ENCODE assay signal across 8 mouse cellular contexts in the genomic region with DNA sequence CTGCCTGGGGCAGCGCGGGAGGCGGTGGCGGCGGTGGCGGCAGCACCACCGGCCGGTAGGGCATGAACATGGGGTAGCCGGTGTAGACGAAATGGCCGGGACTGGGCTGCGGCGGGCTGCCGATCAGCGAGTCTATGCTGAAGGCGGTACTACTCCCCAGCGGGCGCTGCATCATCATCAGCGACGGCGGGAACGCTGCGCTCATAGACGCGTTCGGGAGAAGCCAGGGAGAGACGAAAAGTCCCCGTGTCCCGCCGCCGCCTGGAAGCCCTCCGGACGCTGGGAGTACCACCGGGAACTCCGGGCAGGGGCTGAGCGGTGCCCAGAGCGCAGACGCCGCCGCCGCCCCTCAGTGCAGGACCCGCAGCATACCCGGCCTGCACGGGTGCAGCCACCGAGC. TPM values are rescaled to one million over a fixed set of nuclear protein-coding genes. Genes with fewer than 3 reads are reported as not detected.
A peak's percentile ranks its signal among the peaks of the same experiment; 100 is the strongest.
DNase-seq lines count a peak whose midpoint lies in the region; ATAC-seq and TF ChIP-seq lines count a peak whose summit lies in the region.

No protein-coding gene starts in this region.

- CTCF ChIA-PET in Patski (lab: Charles Lee), result no interaction called here

- peak overlapping the region; percentile 53 for H3K4me3 ChIP-seq in heart, embryonic 16.5 days (ENCODE audit: low read length)
- peak overlapping the region; percentile 63 for H3K4me3 ChIP-seq in midbrain, embryonic 10.5 days

- no peak for TF ChIP-seq CTCF in Patski (IDR thresholded peaks at IDR 0.05)

- peaks cover 14% of the 10 kb centered on the region; the same call in 1 of the 2 replicates for H3K4me1 ChIP-seq in heart, embryonic 16.5 days (ENCODE audit: control insufficient read depth, insufficient read depth, low read length)
- H3K4me1 ChIP-seq in midbrain, embryonic 10.5 days, result peaks cover 92% of the 10 kb centered on the region

- in situ Hi-C loops in Patski (cut with MboI; ENCODE audit: low pct_unique_long_range_greater_than_20kb), result loop anchor here (5.0 kb wide), 2 partner anchors 158 to 288 kb away; no protein-coding TSS in a partner anchor

- DNase-seq in heart, adult 11 months, result no peak
- no peak for DNase-seq in Patski (ENCODE audit: low read depth, low spot score)
- no peak for DNase-seq in midbrain, embryonic 10.5 days (ENCODE audit: low spot score)
- no peak for DNase-seq in gastrocnemius, postnatal 36 days
- DNase-seq in ovary, postnatal 10 days (ENCODE audit: low spot score), result no peak
- no peak for DNase-seq in urinary bladder, postnatal 36 days (ENCODE audit: low spot score in 2 of 2)

- ATAC-seq in heart, embryonic 16.5 days (replicated peaks; ENCODE audit: extremely low read depth, insufficient read depth, low FRiP score), result no peak; the same call in 1 of the 2 replicates
- peak; percentile 4 for ATAC-seq in Patski
- 0 out of 2 replicates have a peak, but pooled peaks have one; percentile 3 for ATAC-seq in granulocyte monocyte progenitor cell, adult 5-6 weeks (replicated peaks; ENCODE audit: poor library complexity, severe bottlenecking)

- H3K36me3 ChIP-seq in heart, embryonic 16.5 days (ENCODE audit: control insufficient read depth, insufficient read depth), result no peaks in the 10 kb centered on the region
- H3K36me3 ChIP-seq in midbrain, embryonic 10.5 days, result no peaks in the 10 kb centered on the region

- H3K27me3 ChIP-seq in heart, embryonic 16.5 days (ENCODE audit: control insufficient read depth, insufficient read depth, low read length), result peaks cover 88% of the 10 kb centered on the region
- peaks cover 8% of the 10 kb centered on the region for H3K27me3 ChIP-seq in Patski
- H3K27me3 ChIP-seq in midbrain, embryonic 10.5 days (ENCODE audit: low read depth, poor library complexity, severe bottlenecking), result peaks cover 100% of the 10 kb centered on the region

- H3K9ac ChIP-seq in heart, embryonic 16.5 days (ENCODE audit: low read length), result peak overlapping the region; percentile 13; the same call in 1 of the 2 replicates

- H3K9me3 ChIP-seq in heart, embryonic 16.5 days (replicated peaks; ENCODE audit: control insufficient read depth, low read length), result no peaks in the 10 kb centered on the region
- H3K9me3 ChIP-seq in midbrain, embryonic 10.5 days (replicated peaks), result no peaks in the 10 kb centered on the region

- POLR2A ChIA-PET in Patski (lab: Charles Lee), result interaction anchor here (0.7 kb wide), 1 partner anchor 130 kb away, joined by 3 read pairs; no protein-coding TSS in a partner anchor

- H3K4me2 ChIP-seq in heart, embryonic 16.5 days (ENCODE audit: low read depth, low read length), result peak overlapping the region; percentile 69

- intact Hi-C loops in gastrocnemius, postnatal 36 days (cut with DNase I), result no loop called here

- under 1% methylated on average over 44 of the region's 45 CpGs for WGBS in heart, embryonic 16.5 days
- under 1% methylated on average over 45 of the region's 45 CpGs for WGBS in midbrain, embryonic 10.5 days

- H3K27ac ChIP-seq in heart, embryonic 16.5 days (ENCODE audit: low read length), result no peak overlapping the region
- peak overlapping the region; percentile 81 for H3K27ac ChIP-seq in midbrain, embryonic 10.5 days (replicated peaks)

RNA-seq across cellular contexts. Expression of gene Gbx2, which starts 0.4 kb away (rescaled TPM):
- not detected in 2 replicates for polyA plus RNA-seq in heart, embryonic 16.5 days (2015; fragmentation: Nextera tagmentation; extraction: Ambion mirVana)
- polyA plus RNA-seq in Patski (2021), result 3.4 TPM
- 1.2 TPM in 1 of 2 replicates, not detected in the other for total RNA-seq in granulocyte monocyte progenitor cell, adult 5-6 weeks (2014; fragmentation: Nextera tagmentation)
- total RNA-seq in granulocyte monocyte progenitor cell, adult 5-6 weeks (2017), result 0.47 and 2.7 TPM in 2 replicates
- 3.6 and 4.6 TPM in 2 replicates for polyA plus RNA-seq in midbrain, embryonic 10.5 days (2016; fragmentation: Nextera tagmentation; extraction: Ambion mirVana)
- total RNA-seq in gastrocnemius, postnatal 36 days (2021), result under 1 TPM; 0.20 to 0.35 TPM
